Mouse (Mus musculus) left cerebral cortex, postnatal 25 days (tissue): ENCODE measurements at regions not wholly inside any gene's neighbourhood (a gene's known extent, or its start where the extent isn't known, plus 50 kb on each side); places are given as distances from the start of the nearest gene placed in this dataset.
A peak's percentile ranks its signal among the peaks of the same experiment; 100 is the strongest.

ENCODE experiments used
- DNase-seq, 2 experiments: peaks; one replicate each; pipeline ENCODE4 v3.0.0; 2022; ENCODE audit warnings: low spot score in 2 of 2, mixed read lengths in 1 of 2
- intact Hi-C: fragments of 180-260 bp; cut with DNase I; formaldehyde crosslinking; loops from one replicate; pipeline ENCODE4 v1.15.1; 2025

GRCm38 (mm10) chr12:62342141-62342540, 819.2 kb downstream of the Lrfn5 start:
- intact Hi-C loops, result no loop called here
- peak in 1 of 2 experiments; percentile 13 for DNase-seq
